Mouse (Mus musculus): Measurements from ENCODE around the gene Rbms3.

GRCm38 (mm10) chr9:117484396-117484795 lies 145.3 kb downstream of the Rbms3 start:
- TF ChIP-seq CTCF (IDR thresholded peaks at IDR 0.05; ENCODE audit: extremely low read depth, insufficient read depth, low read length) (0 out of 2 replicates have a peak, but pooled peaks have one; percentile 1), POLR2A (IDR thresholded peaks at IDR 0.05; ENCODE audit: extremely low read depth, insufficient read depth, low read length) (no peak)

Data from cortical plate, adult 2 months (tissue).